Mouse (Mus musculus): ENCODE data around the gene Shld2. TPM values are rescaled to one million over a fixed set of nuclear protein-coding genes. Genes with fewer than 3 reads are reported as not detected.

Shld2 gene
- polyA plus RNA-seq (2014; fragmentation: Nextera tagmentation; extraction: Ambion mirVana): 9.8 and 13.5 TPM in 2 replicates

DNA sequence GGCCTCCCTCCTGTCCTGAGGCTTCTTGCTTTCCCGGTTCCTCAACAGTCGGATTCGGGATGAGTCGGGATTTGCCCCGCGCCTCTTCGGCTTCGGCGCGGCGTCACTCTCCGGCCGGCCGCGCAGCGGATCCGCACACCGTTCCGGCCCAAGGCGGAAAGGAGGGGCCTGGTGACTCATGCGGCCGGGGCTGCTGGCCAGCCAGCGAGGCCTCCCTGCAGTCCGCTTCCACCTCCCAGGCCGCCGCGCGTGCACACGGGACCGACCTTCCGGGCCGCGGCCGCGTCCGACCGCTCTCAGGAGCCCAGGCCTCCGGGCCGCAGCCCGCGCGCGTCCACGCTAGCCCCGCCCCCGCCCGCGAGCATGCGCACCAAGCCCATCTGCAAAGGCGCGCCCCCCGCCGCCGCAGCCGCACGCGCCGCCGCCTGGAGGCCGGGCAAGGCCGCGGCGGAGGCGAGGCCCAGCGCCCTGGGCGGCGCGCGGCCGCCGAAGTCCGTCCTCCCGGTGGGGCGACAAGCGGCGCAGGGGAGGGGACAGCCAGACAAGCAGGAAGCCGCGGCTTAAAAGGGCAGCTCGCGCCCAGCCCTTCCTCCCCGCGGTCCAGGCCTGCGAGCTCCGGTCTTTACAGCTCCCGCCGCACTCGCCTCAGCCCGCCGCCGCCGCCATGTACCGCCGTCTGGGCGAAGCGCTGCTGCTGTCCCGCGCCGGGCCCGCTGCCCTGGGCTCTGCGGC, at the start of gene Shld2, which contains the start of gene Glud1:
TSS of gene Shld2 (minus strand) at position 260 of the 732 bp plus-strand sequence.
TSS of gene Glud1 (plus strand) at position 494 of the 732 bp plus-strand sequence.
- under 1% methylated on average over 27 of the region's 100 CpGs for WGBS
- DNase-seq (ENCODE audit: low spot score): peak; percentile 97
- Histone ChIP-seq H3K9ac (ENCODE audit: low read depth, low read length) (peak within 1 kb of the TSS; percentile 97), H3K36me3 (ENCODE audit: control insufficient read depth, insufficient read depth, low read length) (no peaks in the 10 kb centered on the region), H3K9me3 (ENCODE audit: control insufficient read depth, low read length) (no peaks in the 10 kb centered on the region), H3K4me1 (ENCODE audit: control insufficient read depth, insufficient read depth, low read length) (peaks cover 18% of the 10 kb centered on the region), H3K4me2 (ENCODE audit: low read depth, low read length) (peak within 1 kb of the TSS; percentile 65), H3K4me3 (ENCODE audit: low read depth, low read length) (peak within 1 kb of the TSS; percentile 94), H3K27ac (replicated peaks; ENCODE audit: low read depth, low read length) (peak within 1 kb of the TSS; percentile 94), H3K27me3 (replicated peaks; ENCODE audit: control insufficient read depth, insufficient read depth, low read length) (no peaks in the 10 kb centered on the region)
- ATAC-seq (ENCODE audit: low read depth): peak; percentile 95

- no peaks in the 10 kb centered on the region for H3K27me3 ChIP-seq (replicated peaks; ENCODE audit: control insufficient read depth, insufficient read depth, low read length)
- no peak overlapping the region for H3K4me2 ChIP-seq (ENCODE audit: low read depth, low read length)
- ATAC-seq (ENCODE audit: low read depth) (no peak), DNase-seq (ENCODE audit: low spot score) (no peak)
- H3K27ac ChIP-seq (replicated peaks; ENCODE audit: low read depth, low read length): no peak overlapping the region
- H3K4me1 ChIP-seq (ENCODE audit: control insufficient read depth, insufficient read depth, low read length): no peaks in the 10 kb centered on the region
- no peaks in the 10 kb centered on the region for H3K36me3 ChIP-seq (ENCODE audit: control insufficient read depth, insufficient read depth, low read length)
- 30% methylated on average over 5 of the region's 5 CpGs for WGBS
- no peak overlapping the region for H3K4me3 ChIP-seq (ENCODE audit: low read depth, low read length)
- H3K9me3 ChIP-seq (ENCODE audit: control insufficient read depth, low read length): no peaks in the 10 kb centered on the region
- no peak overlapping the region for H3K9ac ChIP-seq (ENCODE audit: low read depth, low read length)
Observed at GRCm38 (mm10) chr14:34359676-34360244, 49.5 kb upstream of the Shld2 start.

DNA sequence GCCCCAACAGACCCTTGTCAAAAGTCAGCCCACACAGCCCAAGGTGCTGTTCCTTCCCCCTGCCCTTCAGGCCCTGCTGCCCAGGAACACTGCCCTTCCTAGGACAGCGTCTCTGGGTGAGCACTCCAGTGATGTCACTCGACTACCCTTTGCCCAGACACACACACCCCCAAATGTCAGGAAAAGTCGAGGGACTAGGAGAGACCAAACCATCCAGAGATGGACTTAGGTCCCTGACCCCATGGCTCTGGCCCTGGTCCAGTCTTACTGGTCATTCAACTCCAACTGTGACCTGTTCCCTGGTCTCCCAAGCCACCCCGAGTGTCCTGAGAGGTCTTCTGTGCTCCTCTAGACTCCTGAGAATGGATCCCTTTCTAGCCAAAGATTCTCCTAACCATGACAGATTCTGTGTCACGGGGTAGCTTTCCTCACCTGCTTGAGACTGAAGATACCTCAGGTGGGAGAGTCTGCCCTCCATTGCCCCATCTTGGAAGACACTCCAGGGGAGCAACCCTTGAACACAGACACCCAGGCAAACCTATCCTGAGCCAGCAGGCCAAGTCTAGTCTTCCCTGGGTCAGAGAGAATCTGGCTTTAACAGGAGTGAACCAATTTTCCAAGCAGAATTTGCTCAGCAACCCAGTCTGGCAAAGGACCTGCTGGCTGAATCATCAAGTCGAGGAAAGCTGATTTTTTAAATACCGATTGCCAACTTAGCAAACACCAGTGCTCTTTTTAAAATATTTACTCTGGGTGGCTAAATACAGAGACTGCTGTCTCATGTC, 47.6 kb upstream of the Shld2 start:
- DNase-seq (ENCODE audit: low spot score) (no peak), ATAC-seq (ENCODE audit: low read depth) (no peak)
- no peaks in the 10 kb centered on the region for H3K4me1 ChIP-seq (ENCODE audit: control insufficient read depth, insufficient read depth, low read length)
- H3K27me3 ChIP-seq (replicated peaks; ENCODE audit: control insufficient read depth, insufficient read depth, low read length): no peaks in the 10 kb centered on the region
- H3K27ac ChIP-seq (replicated peaks; ENCODE audit: low read depth, low read length): no peak overlapping the region
- H3K4me3 ChIP-seq (ENCODE audit: low read depth, low read length): no peak overlapping the region
- 83% methylated on average over 7 of the region's 7 CpGs for WGBS
- H3K4me2 ChIP-seq (ENCODE audit: low read depth, low read length): no peak overlapping the region
- no peaks in the 10 kb centered on the region for H3K9me3 ChIP-seq (ENCODE audit: control insufficient read depth, low read length)
- H3K9ac ChIP-seq (ENCODE audit: low read depth, low read length): no peak overlapping the region
- no peaks in the 10 kb centered on the region for H3K36me3 ChIP-seq (ENCODE audit: control insufficient read depth, insufficient read depth, low read length)

GRCm38 (mm10) chr14:34355301-34355700, 45.0 kb upstream of the Shld2 start, which contains the start of gene Fam25c:
Fam25c (minus strand) TSS chr14:34355433.
- no peaks in the 10 kb centered on the region for H3K9me3 ChIP-seq (ENCODE audit: control insufficient read depth, low read length)
- ATAC-seq (ENCODE audit: low read depth): no peak
- no peaks in the 10 kb centered on the region for H3K4me1 ChIP-seq (ENCODE audit: control insufficient read depth, insufficient read depth, low read length)
- H3K27me3 ChIP-seq (replicated peaks; ENCODE audit: control insufficient read depth, insufficient read depth, low read length): no peaks in the 10 kb centered on the region
- 82% methylated on average over 6 of the region's 6 CpGs for WGBS
- no peak within 1 kb of the TSS for H3K9ac ChIP-seq (ENCODE audit: low read depth, low read length)
- no peaks in the 10 kb centered on the region for H3K36me3 ChIP-seq (ENCODE audit: control insufficient read depth, insufficient read depth, low read length)
- no peak within 1 kb of the TSS; the same call in 1 of the 2 replicates for H3K27ac ChIP-seq (replicated peaks; ENCODE audit: low read depth, low read length)
- no peak for DNase-seq (ENCODE audit: low spot score)
- H3K4me3 ChIP-seq (ENCODE audit: low read depth, low read length): no peak within 1 kb of the TSS
- no peak within 1 kb of the TSS for H3K4me2 ChIP-seq (ENCODE audit: low read depth, low read length)

GRCm38 (mm10) chr14:34354456-34354855, 44.2 kb upstream of the Shld2 start:
- H3K4me2 ChIP-seq (ENCODE audit: low read depth, low read length): no peak overlapping the region
- H3K27ac ChIP-seq (replicated peaks; ENCODE audit: low read depth, low read length): no peak overlapping the region
- no peak for DNase-seq (ENCODE audit: low spot score)
- H3K4me1 ChIP-seq (ENCODE audit: control insufficient read depth, insufficient read depth, low read length): no peaks in the 10 kb centered on the region
- H3K4me3 ChIP-seq (ENCODE audit: low read depth, low read length): no peak overlapping the region
- no peaks in the 10 kb centered on the region for H3K36me3 ChIP-seq (ENCODE audit: control insufficient read depth, insufficient read depth, low read length)
- no peak overlapping the region for H3K9ac ChIP-seq (ENCODE audit: low read depth, low read length)
- WGBS: 77% methylated on average over 4 of the region's 4 CpGs
- no peaks in the 10 kb centered on the region for H3K9me3 ChIP-seq (ENCODE audit: control insufficient read depth, low read length)
- no peaks in the 10 kb centered on the region for H3K27me3 ChIP-seq (replicated peaks; ENCODE audit: control insufficient read depth, insufficient read depth, low read length)
- no peak for ATAC-seq (ENCODE audit: low read depth)

GRCm38 (mm10) chr14:34353326-34353725, 43.0 kb upstream of the Shld2 start:
- 86% methylated on average over 3 of the region's 3 CpGs for WGBS
- H3K9ac ChIP-seq (ENCODE audit: low read depth, low read length): no peak overlapping the region
- no peaks in the 10 kb centered on the region for H3K4me1 ChIP-seq (ENCODE audit: control insufficient read depth, insufficient read depth, low read length)
- H3K9me3 ChIP-seq (ENCODE audit: control insufficient read depth, low read length): no peaks in the 10 kb centered on the region
- ATAC-seq (ENCODE audit: low read depth) (no peak), DNase-seq (ENCODE audit: low spot score) (no peak)
- H3K27ac ChIP-seq (replicated peaks; ENCODE audit: low read depth, low read length): no peak overlapping the region
- H3K4me3 ChIP-seq (ENCODE audit: low read depth, low read length): no peak overlapping the region
- no peaks in the 10 kb centered on the region for H3K27me3 ChIP-seq (replicated peaks; ENCODE audit: control insufficient read depth, insufficient read depth, low read length)
- H3K4me2 ChIP-seq (ENCODE audit: low read depth, low read length): no peak overlapping the region
- no peaks in the 10 kb centered on the region for H3K36me3 ChIP-seq (ENCODE audit: control insufficient read depth, insufficient read depth, low read length)

GRCm38 (mm10) chr14:34352523-34352922, 42.2 kb upstream of the Shld2 start:
- no peaks in the 10 kb centered on the region for H3K27me3 ChIP-seq (replicated peaks; ENCODE audit: control insufficient read depth, insufficient read depth, low read length)
- no peak overlapping the region for H3K4me2 ChIP-seq (ENCODE audit: low read depth, low read length)
- 61% methylated on average over 6 of the region's 6 CpGs for WGBS
- H3K9ac ChIP-seq (ENCODE audit: low read depth, low read length): no peak overlapping the region
- no peaks in the 10 kb centered on the region for H3K36me3 ChIP-seq (ENCODE audit: control insufficient read depth, insufficient read depth, low read length)
- no peak overlapping the region for H3K4me3 ChIP-seq (ENCODE audit: low read depth, low read length)
- H3K9me3 ChIP-seq (ENCODE audit: control insufficient read depth, low read length): no peaks in the 10 kb centered on the region
- DNase-seq (ENCODE audit: low spot score) (no peak), ATAC-seq (ENCODE audit: low read depth) (no peak)
- H3K4me1 ChIP-seq (ENCODE audit: control insufficient read depth, insufficient read depth, low read length): no peaks in the 10 kb centered on the region
- no peak overlapping the region for H3K27ac ChIP-seq (replicated peaks; ENCODE audit: low read depth, low read length)

DNA sequence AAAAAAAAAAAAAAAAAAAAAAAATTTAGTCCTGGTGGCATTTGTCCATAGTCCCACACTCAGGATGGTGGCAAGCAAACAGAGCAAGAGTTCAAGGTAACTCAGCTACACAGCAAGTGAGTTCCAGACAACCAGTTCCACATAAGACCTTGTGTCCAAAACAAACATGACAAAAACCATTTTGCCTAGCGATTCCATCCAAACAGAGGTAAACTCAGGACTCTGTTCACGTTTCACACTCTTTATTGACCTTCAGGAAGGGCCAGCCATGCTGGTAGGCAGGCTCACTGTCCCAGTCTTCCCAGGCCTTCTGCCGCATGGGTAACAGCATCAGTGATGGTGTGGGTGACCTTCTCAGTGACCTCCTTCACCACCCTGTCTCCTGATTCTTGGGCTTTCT, 41.4 kb upstream of the Shld2 start:
- 69% methylated on average over 3 of the region's 3 CpGs for WGBS
- no peaks in the 10 kb centered on the region for H3K9me3 ChIP-seq (ENCODE audit: control insufficient read depth, low read length)

More for the DNA sequence above, 41.4 kb upstream of the Shld2 start:
- Histone ChIP-seq H3K27ac (replicated peaks; ENCODE audit: low read depth, low read length) (no peak overlapping the region), H3K4me3 (ENCODE audit: low read depth, low read length) (no peak overlapping the region), H3K27me3 (replicated peaks; ENCODE audit: control insufficient read depth, insufficient read depth, low read length) (no peaks in the 10 kb centered on the region), H3K36me3 (ENCODE audit: control insufficient read depth, insufficient read depth, low read length) (no peaks in the 10 kb centered on the region), H3K9ac (ENCODE audit: low read depth, low read length) (no peak overlapping the region), H3K4me1 (ENCODE audit: control insufficient read depth, insufficient read depth, low read length) (no peaks in the 10 kb centered on the region), H3K4me2 (ENCODE audit: low read depth, low read length) (no peak overlapping the region)
- ATAC-seq (ENCODE audit: low read depth): no peak
- no peak for DNase-seq (ENCODE audit: low spot score)

Data from embryonic facial prominence, embryonic 14.5 days (tissue).